Mouse (Mus musculus) thymus, adult 2 months (tissue): ENCODE measurements at regions not wholly inside any gene's neighbourhood (a gene's known extent, or its start where the extent isn't known, plus 50 kb on each side); places are given as distances from the start of the nearest gene placed in this dataset.

Source experiments
- CTCF ChIP-seq: fragments of 200-500 bp; IDR thresholded peaks from 2 replicates; pipeline ENCODE4 v1.5.1; 2012; ENCODE audit warnings: mild to moderate bottlenecking, control low read depth, low read length, moderate library complexity, borderline replicate concordance; ENCODE audit not compliant: control insufficient read depth, poor library complexity, insufficient read depth; ENCODE audit errors: extremely low read depth
- POLR2A ChIP-seq: fragments of 200-500 bp; IDR thresholded peaks from 2 replicates; pipeline ENCODE4 v1.6.1; 2012; ENCODE audit warnings: mild to moderate bottlenecking, low read length, control low read depth, moderate library complexity; ENCODE audit not compliant: control insufficient read depth, poor library complexity, insufficient read depth; ENCODE audit errors: extremely low read depth

DNA sequence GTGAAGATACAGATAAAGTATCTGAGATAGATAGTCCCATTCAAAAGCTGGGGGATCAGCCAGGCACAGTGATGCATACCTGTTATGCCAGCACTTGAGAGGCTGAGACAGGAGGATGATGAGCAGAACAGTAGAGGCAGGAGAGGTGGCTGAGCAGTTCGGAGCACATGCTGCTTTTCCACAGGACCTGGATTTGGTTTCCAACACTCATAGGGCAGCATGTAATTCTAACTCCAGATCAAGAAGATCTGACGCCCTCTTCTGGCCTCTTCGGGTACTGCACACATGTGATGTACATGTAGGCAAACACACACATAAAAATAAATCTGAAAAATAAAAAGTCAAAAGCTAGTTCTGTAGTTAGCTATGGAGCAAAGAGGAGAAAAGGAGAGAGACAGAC is 109.4 kb upstream of the Arid1b start:
- TF ChIP-seq POLR2A (no peak), CTCF (no peak)
